Mouse (Mus musculus) cerebellum, adult 2 months (tissue): Measurements from ENCODE around the gene Slc25a24.

Experiments
- CTCF ChIP-seq: fragments of 200-500 bp; IDR thresholded peaks from 2 replicates; pipeline ENCODE4 v1.5.1; 2011; ENCODE audit warnings: low read depth, mild to moderate bottlenecking, control low read depth, low read length, moderate library complexity, borderline replicate concordance; ENCODE audit not compliant: insufficient read depth
- POLR2A ChIP-seq: fragments of 200-500 bp; IDR thresholded peaks from 2 replicates; pipeline ENCODE4 v1.6.1; 2011; ENCODE audit warnings: low read length, control low read depth, borderline replicate concordance; ENCODE audit not compliant: insufficient read depth

DNA sequence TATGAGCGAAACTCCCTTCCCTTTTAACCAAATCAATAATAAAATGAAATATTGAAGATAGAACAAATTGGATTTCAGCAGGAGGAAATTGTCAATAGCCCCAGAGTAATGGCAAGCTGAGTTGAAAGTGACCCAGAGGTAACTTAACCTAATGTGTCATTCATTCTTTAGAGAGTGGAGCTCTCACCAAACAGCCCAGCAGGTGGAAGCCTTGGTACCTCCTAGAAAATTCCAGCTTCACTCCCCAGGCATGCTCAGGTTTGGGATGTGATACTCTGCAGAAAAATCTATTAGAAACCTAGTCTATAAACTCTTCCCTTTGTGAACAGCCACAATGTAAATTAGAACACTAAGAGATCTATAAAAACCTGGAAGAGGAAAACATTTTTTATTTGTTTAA lies 76.3 kb downstream of the Slc25a24 start:
- no peak for TF ChIP-seq CTCF
- TF ChIP-seq POLR2A: no peak
